Mouse (Mus musculus) lung, postnatal 0 days (tissue): Measurements from ENCODE around the gene Cdk19.

Experiments
- CTCF ChIP-seq: IDR thresholded peaks from 2 replicates; pipeline ENCODE4 v1.5.1; 2016; ENCODE audit warnings: antibody characterized with exemption, mild to moderate bottlenecking
- EP300 ChIP-seq: IDR thresholded peaks from 2 replicates; pipeline ENCODE4 v1.6.1; 2016; ENCODE audit warnings: antibody characterized with exemption, mild to moderate bottlenecking, control low read depth

- TF ChIP-seq EP300, result no peak
- TF ChIP-seq CTCF, result no peak
Observed at GRCm38 (mm10) chr10:40448444-40448843, 109.1 kb downstream of the Cdk19 start.
